Mouse (Mus musculus) inflammation-experienced regulatory T-cells, adult 6 months (primary cell): Measurements from ENCODE around the gene Slc13a5. TPM values are rescaled to one million over a fixed set of nuclear protein-coding genes. Genes with fewer than 3 reads are reported as not detected.

Experiments used
- ATAC-seq: one replicate; pipeline ENCODE4 v1.8.0; 2017
- polyA plus RNA-seq, 3 experiments: library from polyadenylated mRNA; unstranded; fragments of 100-300 nt; shearing (Covaris generic); gene quantifications; one replicate each; pipeline ENCODE4 v1.2.1; 2017

The Slc13a5 gene
- polyA plus RNA-seq, 3 experiments from 2014 or later: not detected

DNA sequence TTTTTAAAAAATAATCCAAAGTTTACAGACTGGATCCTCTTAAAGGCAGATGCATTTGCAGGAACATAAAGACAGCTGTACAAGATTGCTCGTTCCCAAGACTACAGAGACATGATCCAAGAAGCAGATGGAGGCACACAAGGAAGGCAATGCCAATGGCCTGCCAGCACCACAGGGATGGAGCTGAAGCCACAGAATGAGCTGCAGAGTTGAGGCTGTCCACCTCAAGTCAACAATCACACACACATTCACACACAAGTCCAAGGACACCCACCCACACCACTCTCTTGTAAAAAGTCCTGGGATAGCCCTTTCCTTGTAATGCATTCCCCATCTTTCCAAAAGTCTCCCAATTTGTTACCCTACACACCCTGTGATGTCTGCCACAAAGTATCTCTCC, 63.6 kb downstream of the Slc13a5 start:
- no peak for ATAC-seq

DNA sequence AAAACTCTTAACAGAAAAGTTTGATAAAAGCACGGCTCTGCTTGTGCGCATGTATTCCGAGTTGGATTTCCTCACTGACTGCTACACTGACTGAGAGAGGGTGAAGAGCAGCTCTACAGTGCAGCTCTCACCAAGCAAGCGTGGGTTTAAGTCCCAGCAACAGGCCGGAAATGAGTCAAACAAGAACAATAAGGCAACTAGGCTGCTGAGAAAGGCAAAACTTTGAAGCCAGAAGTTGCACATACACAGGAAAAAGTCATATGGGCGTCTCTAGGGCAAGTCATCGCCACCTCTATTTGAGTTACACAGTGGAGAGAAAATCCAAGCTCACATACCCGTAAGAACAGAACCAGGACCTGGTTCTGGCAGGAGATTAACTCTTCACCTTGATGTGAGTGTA, 70.5 kb downstream of the Slc13a5 start:
- peak; percentile 87 for ATAC-seq

DNA sequence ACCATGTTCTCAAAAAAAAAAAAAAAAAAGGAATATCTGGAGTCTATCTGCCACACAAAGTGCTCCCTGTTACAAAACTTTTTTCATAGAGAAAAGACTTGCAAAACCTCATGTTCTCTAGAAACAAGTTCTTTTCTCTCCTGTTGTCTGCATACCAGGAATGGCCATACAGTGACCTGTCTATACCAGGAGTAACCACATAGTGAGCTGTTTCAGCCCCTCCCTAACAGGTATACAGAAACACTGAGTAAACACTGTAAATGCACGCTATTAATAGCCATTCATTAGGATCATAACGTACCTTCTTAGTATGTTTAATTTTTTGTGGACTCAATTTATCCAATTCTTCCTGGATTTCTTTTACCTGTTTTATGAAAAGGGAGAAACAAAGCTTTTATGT, 72.8 kb downstream of the Slc13a5 start:
- no peak for ATAC-seq

Other genes with a start within 250 kb of the Slc13a5 start
- gene Aipl1, start 229.7 kb downstream of the Slc13a5 start, polyA plus RNA-seq: under 1 TPM in 1 of 3 experiments, not detected in 2; 0.15 TPM
- gene Pimreg, start 225.2 kb downstream of the Slc13a5 start, polyA plus RNA-seq: 10 to 100 TPM in 1 of 3 experiments, 1 to 10 TPM in 2; 2.4 to 38.2 (median 2.6) TPM
- gene Pitpnm3, start 131.4 kb downstream of the Slc13a5 start, polyA plus RNA-seq: not detected
- not detected for gene Gm43951, start 60.4 kb downstream of the Slc13a5 start, polyA plus RNA-seq
- gene 4933427D14Rik, start 59.8 kb downstream of the Slc13a5 start, polyA plus RNA-seq: 10 to 100 TPM; 16.7 to 27.9 (median 22.9) TPM
- 100 to 1,000 TPM; 106 to 179 (median 111) TPM for gene Txndc17, start 59.7 kb downstream of the Slc13a5 start, polyA plus RNA-seq
- 10 to 100 TPM; 18.1 to 26.9 (median 22.3) TPM for gene Med31, start 51.6 kb downstream of the Slc13a5 start, polyA plus RNA-seq
- 100 to 1,000 TPM in 1 of 3 experiments, 10 to 100 TPM in 2; 45.3 to 118 (median 50.4) TPM for gene Xaf1, start 34.4 kb upstream of the Slc13a5 start, polyA plus RNA-seq
- not detected for gene Fbxo39, start 47.2 kb upstream of the Slc13a5 start, polyA plus RNA-seq
- not detected for gene Tekt1, start 95.2 kb upstream of the Slc13a5 start, polyA plus RNA-seq
- not detected for gene Smtnl2, start 144.5 kb upstream of the Slc13a5 start, polyA plus RNA-seq
- not detected for gene Ggt6, start 168.3 kb upstream of the Slc13a5 start, polyA plus RNA-seq
- 10 to 100 TPM; 46.1 to 71.2 (median 64.1) TPM for gene Mybbp1a, start 174.1 kb upstream of the Slc13a5 start, polyA plus RNA-seq
- not detected for gene Spns2, start 222.7 kb upstream of the Slc13a5 start, polyA plus RNA-seq